Mouse (Mus musculus) bone marrow, adult 2 months (tissue): ENCODE results near the gene Mab21l1. TPM values are rescaled to one million over a fixed set of nuclear protein-coding genes. Genes with fewer than 3 reads are reported as not detected.

ENCODE experiments used
- H3K27ac ChIP-seq: fragments of 200-500 bp; 2 replicates; pipeline ENCODE4 v1.5.1; 2012; ENCODE audit warnings: low read depth, mild to moderate bottlenecking, control low read depth, inconsistent platforms, low read length; ENCODE audit not compliant: control insufficient read depth, poor library complexity, insufficient read depth
- H3K4me1 ChIP-seq: fragments of 200-500 bp; 2 replicates; pipeline ENCODE4 v1.6.1; 2011; ENCODE audit warnings: low read length; ENCODE audit not compliant: control insufficient read depth, insufficient read depth
- H3K4me3 ChIP-seq: fragments of 200-500 bp; replicated peaks from 2 replicates; pipeline ENCODE3; 2011; ENCODE audit warnings: mild to moderate bottlenecking, low read depth, low read length, control low read depth; ENCODE audit not compliant: control insufficient read depth
- CTCF ChIP-seq: fragments of 200-500 bp; IDR thresholded peaks from 2 replicates; pipeline ENCODE4 v1.5.1; 2011; ENCODE audit warnings: low read length, control low read depth; ENCODE audit not compliant: control insufficient read depth, insufficient read depth
- POLR2A ChIP-seq: fragments of 200-500 bp; IDR thresholded peaks from 2 replicates; pipeline ENCODE4 v1.6.1; 2011; ENCODE audit warnings: low read depth, mild to moderate bottlenecking, control low read depth, low read length, borderline replicate concordance; ENCODE audit not compliant: control insufficient read depth
- WGBS: fragments of 180-500 bp; shearing (Covaris S2); methylation state at CpG from one replicate; pipeline ENCODE4 v1.1.7; 2018; 5-methylcytosine and 5-hydroxymethylcytosine counted together
- polyA plus RNA-seq: library from polyadenylated mRNA; stranded (reverse); fragments of >200 nt; gene quantifications from 2 replicates; pipeline ENCODE4 v1.2.4, GENCODE M21; 2011; ENCODE audit warnings: low replicate concordance; ENCODE audit not compliant: missing spikeins, insufficient read depth, insufficient read length

Mab21l1 gene
- polyA plus RNA-seq, 1 experiment = not detected

- 81% methylated on average over 6 of the region's 6 CpGs for WGBS
- H3K4me3 ChIP-seq = no peak overlapping the region
- no peak for TF ChIP-seq CTCF
- TF ChIP-seq POLR2A = no peak
- H3K4me1 ChIP-seq = no peaks in the 10 kb centered on the region
- no peak overlapping the region for H3K27ac ChIP-seq
Measured at GRCm38 (mm10) chr3:55753872-55754271, 28.4 kb upstream of the Mab21l1 start.

GRCm38 (mm10) chr3:55754981-55755608 is 27.2 kb upstream of the Mab21l1 start:
- Histone ChIP-seq H3K4me1 (no peaks in the 10 kb centered on the region), H3K4me3 (no peak overlapping the region), H3K27ac (no peak overlapping the region)
- WGBS = 87% methylated on average over 6 of the region's 6 CpGs
- no peak for TF ChIP-seq CTCF
- TF ChIP-seq POLR2A = no peak

GRCm38 (mm10) chr3:55755805-55756601 is 26.3 kb upstream of the Mab21l1 start:
- no peak for TF ChIP-seq POLR2A
- no peak for TF ChIP-seq CTCF
- Histone ChIP-seq H3K4me3 (no peak overlapping the region), H3K27ac (no peak overlapping the region), H3K4me1 (no peaks in the 10 kb centered on the region)
- WGBS = 84% methylated on average over 11 of the region's 11 CpGs

- H3K4me1 ChIP-seq = no peaks in the 10 kb centered on the region
- TF ChIP-seq CTCF (no peak), POLR2A (no peak)
- H3K27ac ChIP-seq = no peak overlapping the region
- no peak overlapping the region for H3K4me3 ChIP-seq
- WGBS = 81% methylated on average over 11 of the region's 11 CpGs
Measured at GRCm38 (mm10) chr3:55756602-55757190, 25.6 kb upstream of the Mab21l1 start.

- H3K4me3 ChIP-seq = no peak overlapping the region
- 55% methylated on average over 8 of the region's 8 CpGs for WGBS
- no peak for TF ChIP-seq POLR2A
- TF ChIP-seq CTCF = no peak
- H3K4me1 ChIP-seq = no peaks in the 10 kb centered on the region
- no peak overlapping the region for H3K27ac ChIP-seq
Measured at GRCm38 (mm10) chr3:55758297-55758696, 24.0 kb upstream of the Mab21l1 start.

- WGBS = 85% methylated on average over 8 of the region's 8 CpGs
- TF ChIP-seq POLR2A = no peak
- TF ChIP-seq CTCF = no peak
- Histone ChIP-seq H3K4me1 (no peaks in the 10 kb centered on the region), H3K27ac (no peak overlapping the region), H3K4me3 (no peak overlapping the region)
Measured at GRCm38 (mm10) chr3:55763591-55763990, 18.7 kb upstream of the Mab21l1 start.

GRCm38 (mm10) chr3:55768654-55769053 is 13.7 kb upstream of the Mab21l1 start:
- H3K4me1 ChIP-seq = no peaks in the 10 kb centered on the region
- WGBS = 51% methylated on average over 2 of the region's 2 CpGs
- TF ChIP-seq CTCF (no peak), POLR2A (no peak)
- H3K27ac ChIP-seq = no peak overlapping the region
- H3K4me3 ChIP-seq = no peak overlapping the region

GRCm38 (mm10) chr3:55769308-55769707 is 13.0 kb upstream of the Mab21l1 start:
- H3K4me1 ChIP-seq = no peaks in the 10 kb centered on the region
- TF ChIP-seq POLR2A (no peak), CTCF (no peak)
- H3K27ac ChIP-seq = no peak overlapping the region
- WGBS = 89% methylated on average over 2 of the region's 2 CpGs
- H3K4me3 ChIP-seq = no peak overlapping the region
